Mouse (Mus musculus) MEL-GATA-1-ER (cell line): Measurements from ENCODE around the gene Suclg1.

Experiments
- DNase-seq: peaks from one replicate; pipeline ENCODE4 v3.0.0-alpha.2; 2012; ENCODE audit warnings: low read depth; ENCODE audit errors: extremely low read depth

The Suclg1 gene

GRCm38 (mm10) chr6:73249049-73249422 lies 854 bp downstream of the Suclg1 start:
- DNase-seq: peak; percentile 44

DNA sequence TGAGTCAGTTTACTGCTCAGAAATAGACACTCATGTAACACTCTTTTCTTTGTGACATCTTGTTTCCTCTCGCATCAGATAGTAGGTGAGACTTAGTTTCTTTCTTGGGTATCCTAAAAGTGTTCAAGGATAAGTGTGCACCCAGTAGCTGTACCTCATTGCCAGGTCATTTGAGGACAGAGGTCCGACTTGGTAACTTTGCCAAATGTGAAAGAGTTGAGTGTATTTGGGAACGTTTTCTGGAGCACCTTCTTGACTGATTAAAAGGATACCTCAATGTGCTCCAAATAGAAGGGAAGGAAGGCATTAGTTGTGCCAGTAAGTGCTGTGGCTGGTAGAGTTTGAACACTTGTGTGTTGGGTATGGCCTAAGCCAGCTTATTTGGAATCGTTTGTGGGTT lies 1.7 kb downstream of the Suclg1 start:
- no peak for DNase-seq

DNA sequence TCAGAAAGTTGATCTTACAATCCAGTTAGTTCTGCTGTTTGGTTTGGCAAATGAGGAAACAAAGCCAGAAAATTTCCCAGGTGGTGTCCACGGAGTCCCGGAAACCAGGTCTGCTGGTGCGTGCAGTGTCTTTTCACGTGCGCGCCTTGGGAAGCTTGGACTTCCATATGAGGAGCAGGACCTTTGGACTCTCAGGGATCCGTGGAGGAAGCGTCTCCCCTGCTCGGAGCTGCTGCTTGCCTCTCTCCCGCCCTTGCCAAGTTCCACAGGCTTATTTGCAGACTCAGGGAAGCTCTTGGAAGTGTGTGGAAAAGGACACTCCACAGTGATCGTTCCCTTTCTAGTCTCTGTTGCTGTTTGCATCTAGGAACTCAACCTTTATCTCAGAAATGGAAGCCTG lies 3.2 kb downstream of the Suclg1 start:
- no peak for DNase-seq

GRCm38 (mm10) chr6:73252396-73252795 lies 4.2 kb downstream of the Suclg1 start:
- DNase-seq: no peak

DNA sequence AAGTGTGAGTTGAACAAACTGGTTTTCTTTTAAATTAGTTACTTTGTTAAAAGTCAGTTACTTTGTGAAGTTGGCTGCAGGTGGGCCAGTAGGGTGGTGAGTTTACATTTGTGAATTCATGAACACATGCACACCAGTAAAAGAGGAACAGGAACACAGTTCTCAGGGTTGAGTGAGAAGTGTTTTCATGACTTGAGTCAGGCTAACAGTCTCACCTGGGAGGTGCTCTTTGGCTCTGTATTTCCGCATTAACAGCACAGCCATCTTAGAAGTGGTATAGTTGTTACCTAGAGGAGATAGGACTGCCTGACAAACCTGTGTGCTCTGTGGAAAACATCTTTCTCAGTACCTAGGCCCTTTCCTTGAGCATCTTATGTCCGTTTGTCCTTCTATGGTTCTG lies 4.8 kb downstream of the Suclg1 start:
- no peak for DNase-seq

DNA sequence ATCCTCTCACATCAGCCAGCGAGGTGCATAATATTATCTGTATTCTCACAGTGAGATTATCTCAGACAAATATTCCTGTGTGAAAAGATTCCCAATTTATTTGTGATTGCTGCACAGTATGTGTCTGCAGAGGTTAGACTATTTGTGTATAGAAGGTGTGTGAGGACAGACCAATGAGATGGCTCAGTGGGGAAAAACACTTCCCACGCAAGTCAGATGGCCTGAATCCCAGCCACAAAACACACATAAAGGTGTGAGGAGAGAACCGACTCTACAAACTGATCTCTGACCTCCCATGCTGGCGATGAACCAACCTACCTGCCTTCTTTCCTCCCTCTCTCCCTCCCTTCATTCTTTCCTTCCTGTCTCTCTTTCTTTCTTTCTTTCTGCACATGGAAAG lies 5.4 kb downstream of the Suclg1 start:
- DNase-seq: no peak

GRCm38 (mm10) chr6:73254307-73255228 lies 6.4 kb downstream of the Suclg1 start:
- DNase-seq: no peak

- DNase-seq: no peak
Measured at GRCm38 (mm10) chr6:73257068-73257467, 8.9 kb downstream of the Suclg1 start.

DNA sequence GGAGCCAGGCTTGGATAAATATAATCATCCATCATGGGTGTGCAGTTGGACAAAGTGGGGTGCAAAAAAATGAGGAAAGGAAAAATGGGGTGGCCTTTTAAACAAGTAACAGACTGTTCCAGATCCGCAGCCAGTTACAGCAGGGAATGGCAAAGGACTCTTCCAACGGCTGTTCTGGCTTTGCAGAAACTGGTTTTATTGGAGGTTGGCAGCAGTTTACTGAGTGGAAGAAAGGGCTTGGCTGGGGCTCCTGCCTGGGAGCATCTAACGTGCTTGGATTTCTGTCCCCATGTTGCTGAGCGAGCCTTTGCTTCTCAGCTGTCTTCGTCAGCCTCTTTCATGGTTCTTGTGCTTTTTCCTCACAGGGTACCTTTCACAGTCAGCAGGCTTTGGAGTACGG lies 11.9 kb downstream of the Suclg1 start:
- DNase-seq: no peak

DNA sequence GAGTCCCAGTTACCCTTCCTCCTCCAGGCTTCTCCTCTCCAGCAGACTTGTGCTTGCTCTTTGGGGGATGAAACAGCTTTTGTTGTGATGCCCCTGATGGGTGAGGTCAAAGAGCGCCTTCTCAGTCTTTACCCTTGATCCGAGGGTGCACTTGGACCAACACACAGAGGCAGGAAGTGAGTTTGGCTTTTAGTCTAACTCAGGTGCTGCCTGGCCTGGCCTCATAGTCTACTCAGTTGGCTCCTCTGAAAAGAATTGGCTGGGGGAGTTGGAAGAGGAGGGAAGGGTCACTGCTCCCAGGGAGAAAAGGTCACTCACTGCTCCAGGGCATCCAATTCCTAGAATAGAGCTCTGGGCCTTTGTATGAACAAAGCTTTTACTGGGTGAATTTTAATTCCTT lies 16.6 kb downstream of the Suclg1 start:
- DNase-seq: no peak

DNA sequence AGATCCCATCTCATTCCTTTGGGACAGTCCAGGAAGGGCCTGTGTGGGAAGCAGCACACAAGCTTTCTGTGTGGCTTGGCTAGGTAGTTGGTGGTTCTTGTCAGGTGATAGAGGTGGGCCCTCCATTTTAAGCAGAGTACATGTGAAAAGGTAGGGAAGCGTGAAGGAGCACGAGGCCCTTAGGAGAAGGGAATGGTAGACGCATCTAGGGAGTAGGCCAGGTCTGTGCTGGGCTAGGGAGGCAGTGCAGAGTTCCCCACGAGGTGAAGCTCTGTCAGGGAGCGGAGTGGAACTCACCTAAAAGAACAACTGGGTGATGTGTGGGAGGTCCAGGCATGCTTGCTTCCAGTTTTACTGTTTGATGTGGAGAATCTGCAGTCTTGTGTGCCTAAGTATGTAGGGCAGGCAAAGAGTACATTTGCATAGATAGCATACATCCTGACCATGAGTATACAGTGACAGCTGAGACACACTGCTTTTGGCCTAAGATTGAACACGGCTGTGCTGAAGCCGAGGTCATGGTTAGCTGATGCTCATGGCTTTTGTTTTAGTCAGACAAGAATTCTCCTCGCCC lies 19.6 kb downstream of the Suclg1 start:
- DNase-seq: no peak

DNA sequence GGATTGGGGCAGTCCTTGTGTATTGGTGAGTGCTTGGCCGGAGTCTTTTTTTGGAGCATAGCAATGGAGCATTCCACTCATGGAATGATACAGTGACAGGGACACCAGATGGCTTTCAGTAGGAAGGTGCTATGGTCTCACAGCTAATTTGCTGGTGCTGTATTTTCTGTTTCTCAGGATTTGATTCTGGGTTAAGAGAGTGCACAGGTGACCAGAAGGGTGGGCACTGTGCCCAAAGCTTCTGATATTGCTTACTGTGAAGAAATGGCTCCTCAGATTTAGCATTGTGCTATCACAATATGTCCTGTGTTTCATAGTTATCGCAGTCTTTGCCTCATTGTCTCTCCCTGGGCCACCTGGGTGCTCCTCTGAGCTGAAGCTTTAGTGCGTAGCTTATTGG lies 21.2 kb downstream of the Suclg1 start:
- DNase-seq: no peak

- DNase-seq: no peak
Measured at GRCm38 (mm10) chr6:73271546-73272091, 23.4 kb downstream of the Suclg1 start.

GRCm38 (mm10) chr6:73275002-73275401 lies 26.8 kb downstream of the Suclg1 start:
- DNase-seq: no peak

GRCm38 (mm10) chr6:73279681-73280080 lies 31.5 kb downstream of the Suclg1 start:
- DNase-seq: no peak

DNA sequence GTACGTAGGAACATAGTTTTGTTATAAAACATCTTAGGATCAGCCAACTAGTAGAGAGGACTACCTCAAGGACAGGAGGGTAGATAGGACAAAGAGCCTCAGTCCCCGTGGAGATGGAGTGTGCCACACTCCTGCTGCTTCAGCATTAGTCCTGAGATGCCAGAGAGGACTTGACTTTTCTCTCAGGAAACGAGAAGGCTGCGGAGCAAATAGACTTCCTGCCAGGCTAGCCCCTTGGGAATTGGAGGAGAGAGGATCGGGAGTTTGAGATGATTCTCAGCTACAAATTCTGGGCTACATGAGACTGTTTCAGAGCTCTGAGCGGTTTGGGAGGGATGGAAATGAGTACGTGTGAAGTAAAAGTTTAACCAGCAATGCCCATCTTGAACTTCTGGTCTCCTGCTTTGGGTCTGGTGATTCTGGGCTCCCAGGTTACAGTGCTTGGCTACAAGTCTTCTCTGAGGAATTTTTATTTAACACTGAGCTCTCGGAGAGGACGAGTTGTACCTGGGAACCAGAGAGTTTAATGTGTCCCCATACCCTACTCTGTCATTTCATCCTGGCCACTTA lies 32.4 kb downstream of the Suclg1 start:
- DNase-seq: no peak

DNA sequence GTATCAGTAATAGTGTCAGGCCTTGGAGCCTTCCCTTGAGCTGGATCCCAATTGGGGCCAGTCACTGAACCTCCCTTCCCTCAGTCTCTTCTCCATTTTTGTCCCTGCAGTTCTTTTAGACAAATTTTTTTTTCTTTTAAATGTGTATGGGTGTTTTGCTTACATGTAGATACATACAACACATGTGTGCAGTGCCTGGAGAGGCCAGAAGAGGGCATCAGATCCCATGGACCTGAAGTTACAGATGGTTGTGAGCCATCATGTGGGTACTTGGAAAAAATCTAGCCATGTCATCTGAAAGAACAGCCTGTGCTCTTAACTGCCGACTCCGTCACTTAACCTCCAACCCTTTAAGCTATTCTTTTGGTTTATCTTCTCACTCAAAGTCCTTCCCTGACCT lies 38.1 kb downstream of the Suclg1 start:
- no peak for DNase-seq

GRCm38 (mm10) chr6:73306837-73307236 lies 58.7 kb downstream of the Suclg1 start:
- DNase-seq: no peak

DNA sequence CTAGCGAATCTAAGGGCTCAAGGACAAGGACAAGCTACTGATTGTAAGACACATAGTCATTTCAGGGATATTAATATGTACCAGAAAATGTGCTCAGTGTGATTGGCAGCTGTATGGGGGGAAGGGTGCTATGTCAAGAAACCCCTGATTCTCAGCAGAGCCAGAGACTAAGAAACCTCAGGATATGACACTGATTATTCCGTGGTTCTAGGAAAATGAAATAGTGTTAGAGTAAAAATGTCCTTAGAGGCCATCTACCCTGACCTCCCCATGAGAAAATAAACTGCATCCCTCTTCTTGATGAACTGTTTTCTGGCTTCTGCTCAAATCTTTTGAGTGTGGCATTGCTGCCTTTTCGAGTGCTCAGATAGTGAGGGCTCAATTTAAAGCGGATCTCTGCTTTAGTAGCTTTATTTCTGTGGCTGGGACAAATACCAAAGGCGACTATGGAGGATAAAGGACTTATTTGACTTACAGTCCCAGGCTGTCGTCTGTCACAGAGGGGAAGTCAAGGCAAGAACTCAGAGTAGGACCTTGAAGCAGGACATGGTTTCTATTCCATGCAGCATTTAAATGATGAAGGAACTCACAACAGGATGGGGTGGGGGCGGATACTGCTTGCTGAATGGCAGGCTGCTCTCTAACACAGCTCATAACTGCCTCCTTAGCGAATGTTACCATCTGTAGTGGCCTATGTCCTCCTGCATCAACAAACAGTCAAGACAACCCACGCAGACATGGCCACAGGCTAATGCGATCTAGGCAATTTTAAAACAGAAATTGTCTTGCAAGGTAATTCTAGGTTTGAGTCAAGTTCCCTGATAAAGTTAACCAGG lies 60.7 kb downstream of the Suclg1 start:
- no peak for DNase-seq

DNA sequence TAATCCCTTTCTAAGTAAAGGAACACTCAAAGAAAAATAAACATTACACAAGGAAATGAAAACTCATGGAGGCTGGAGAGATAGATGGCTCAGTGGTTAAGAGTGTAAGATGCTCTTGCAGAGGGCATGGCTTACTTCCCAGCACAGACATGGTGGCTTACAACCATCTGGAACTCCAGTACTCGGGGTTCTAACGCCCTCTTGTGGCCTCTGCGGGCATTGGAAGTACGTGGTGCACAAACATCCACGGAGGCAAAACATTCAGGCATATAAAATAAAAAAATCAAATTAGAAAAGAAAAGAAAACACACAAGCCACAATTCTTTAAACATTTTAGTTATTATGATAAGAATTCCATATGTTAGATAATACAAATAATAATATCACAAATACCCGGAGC lies 63.2 kb downstream of the Suclg1 start:
- no peak for DNase-seq

DNA sequence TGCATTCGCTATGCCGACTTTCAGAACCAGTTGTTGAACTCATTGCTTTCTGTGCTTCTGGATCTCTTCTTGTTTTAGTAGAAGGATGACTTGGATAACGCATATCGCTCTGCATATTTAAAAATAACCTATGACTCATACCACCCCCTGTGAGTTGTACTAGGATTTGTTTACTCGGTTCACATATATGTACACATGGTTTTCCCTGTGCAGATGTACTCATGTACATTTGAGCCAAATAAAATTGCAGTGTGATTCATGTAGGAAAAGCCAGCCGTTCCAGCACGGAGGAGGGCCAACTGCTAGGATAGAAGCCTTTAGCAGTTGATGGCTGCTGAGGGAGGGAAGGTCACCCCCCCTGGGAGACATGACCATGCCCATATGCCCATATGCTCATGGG lies 63.6 kb downstream of the Suclg1 start:
- no peak for DNase-seq
